Comparison of ENCODE assay signal across 30 mouse cellular contexts in the genomic region with DNA sequence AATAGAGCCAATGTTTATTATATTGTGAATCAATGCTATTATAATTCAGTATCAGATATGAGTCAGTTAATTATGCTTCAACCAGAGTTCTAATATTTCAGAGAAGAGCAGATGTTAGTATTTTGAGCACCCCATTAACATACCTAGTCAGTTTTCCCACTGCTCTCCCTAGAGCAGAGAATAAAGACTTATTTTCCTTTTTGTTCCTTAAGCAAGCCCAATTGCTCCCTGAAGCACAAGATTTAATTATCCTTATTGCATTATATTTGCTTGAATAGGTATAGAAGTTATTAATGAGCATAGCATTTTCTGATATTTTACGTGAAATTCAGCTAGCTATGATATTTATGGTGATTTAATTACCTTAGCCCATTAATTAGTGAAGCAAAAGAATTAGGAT.
"Had no signal": no experiment of that assay in that cellular context is flagged by ENCODE, and none has a peak within 500 bp of the region (broad histone marks: within the 10 kb centered on the region; RNA-seq: fewer than 3 reads in every experiment).

No protein-coding gene starts in this region.

- DNase-seq: left cerebral cortex, postnatal 4 days; liver; liver, embryonic 13.5 days; liver, postnatal 0 days; lung, adult 18-20 months; lung, adult 2 months; lung, embryonic 14.5 days; lung, postnatal 14 days; lung, postnatal 36 days; lung, postnatal 4 days; midbrain, embryonic 14.5 days had no signal

- H3K4me1 ChIP-seq: limb, embryonic 12.5 days; limb, embryonic 13.5 days; limb, embryonic 15.5 days; liver, embryonic 12.5 days; liver, embryonic 13.5 days; liver, embryonic 15.5 days; lung, embryonic 15.5 days; megakaryocyte, embryonic 14.5 days; midbrain, embryonic 10.5 days; midbrain, embryonic 12.5 days; midbrain, embryonic 13.5 days; midbrain, embryonic 15.5 days had no signal

- H3K27ac ChIP-seq: left cerebral cortex, adult 2 months; limb, embryonic 12.5 days; limb, embryonic 13.5 days; limb, embryonic 15.5 days; liver, embryonic 12.5 days; liver, embryonic 13.5 days; liver, embryonic 14.5 days; liver, embryonic 15.5 days; lung, embryonic 15.5 days; macrophage; midbrain, embryonic 10.5 days; midbrain, embryonic 12.5 days; midbrain, embryonic 13.5 days; midbrain, embryonic 15.5 days had no signal

- H3K36me3 ChIP-seq: limb, embryonic 12.5 days; limb, embryonic 13.5 days; limb, embryonic 15.5 days; liver, embryonic 12.5 days; liver, embryonic 13.5 days; liver, embryonic 15.5 days; lung, embryonic 15.5 days; midbrain, embryonic 10.5 days; midbrain, embryonic 12.5 days; midbrain, embryonic 13.5 days; midbrain, embryonic 15.5 days had no signal

- H3K4me3 ChIP-seq: left cerebral cortex, adult 2 months; limb, embryonic 12.5 days; limb, embryonic 13.5 days; limb, embryonic 15.5 days; liver, embryonic 12.5 days; liver, embryonic 13.5 days; liver, embryonic 15.5 days; lung, embryonic 15.5 days; megakaryocyte, embryonic 14.5 days; midbrain, embryonic 10.5 days; midbrain, embryonic 12.5 days; midbrain, embryonic 13.5 days; midbrain, embryonic 15.5 days; myocyte had no signal

- H3K27me3 ChIP-seq: limb, embryonic 12.5 days; limb, embryonic 13.5 days; limb, embryonic 15.5 days; liver, embryonic 12.5 days; liver, embryonic 13.5 days; liver, embryonic 15.5 days; lung, embryonic 15.5 days; megakaryocyte, embryonic 14.5 days; midbrain, embryonic 12.5 days; midbrain, embryonic 13.5 days; midbrain, embryonic 15.5 days had no signal

- H3K4me2 ChIP-seq: limb, embryonic 12.5 days; limb, embryonic 13.5 days; limb, embryonic 15.5 days; liver, embryonic 11.5 days; liver, embryonic 12.5 days; liver, embryonic 13.5 days; liver, embryonic 15.5 days; lung, embryonic 14.5 days; lung, embryonic 15.5 days; midbrain, embryonic 11.5 days; midbrain, embryonic 12.5 days; midbrain, embryonic 13.5 days; midbrain, embryonic 15.5 days had no signal

- ATAC-seq: liver, embryonic 12.5 days; liver, postnatal 0 days; lung, postnatal 0 days; midbrain, embryonic 13.5 days; midbrain, embryonic 15.5 days; midbrain, embryonic 16.5 days had no signal

- H3K9me3 ChIP-seq: limb, embryonic 12.5 days; limb, embryonic 13.5 days; limb, embryonic 15.5 days; liver, embryonic 12.5 days; liver, embryonic 13.5 days; liver, embryonic 15.5 days; lung, embryonic 15.5 days; midbrain, embryonic 10.5 days; midbrain, embryonic 12.5 days; midbrain, embryonic 13.5 days; midbrain, embryonic 15.5 days had no signal

- H3K9ac ChIP-seq: limb, embryonic 12.5 days; limb, embryonic 13.5 days; limb, embryonic 15.5 days; liver, embryonic 12.5 days; liver, embryonic 13.5 days; liver, embryonic 14.5 days; liver, embryonic 15.5 days; liver, postnatal 0 days; lung, embryonic 14.5 days; lung, embryonic 15.5 days; midbrain, embryonic 12.5 days; midbrain, embryonic 13.5 days; midbrain, embryonic 15.5 days had no signal
